Mouse (Mus musculus) erythroblast, embryonic 14.5 days (primary cell): ENCODE results near the gene Mybpc3. TPM values are rescaled to one million over a fixed set of nuclear protein-coding genes. Genes with fewer than 3 reads are reported as not detected.

Experiments used
- H3K27me3 ChIP-seq: 2 replicates; pipeline ENCODE4 v1.6.1; 2012; ENCODE audit warnings: inconsistent platforms; ENCODE audit not compliant: control insufficient read depth
- H3K36me3 ChIP-seq: 2 replicates; pipeline ENCODE4 v1.6.1; 2012; ENCODE audit warnings: mild to moderate bottlenecking, inconsistent platforms; ENCODE audit not compliant: control insufficient read depth
- H3K4me1 ChIP-seq: 2 replicates; pipeline ENCODE4 v1.6.1; 2012; ENCODE audit warnings: inconsistent platforms; ENCODE audit not compliant: control insufficient read depth
- H3K4me3 ChIP-seq: replicated peaks from 2 replicates; pipeline ENCODE3; 2012; ENCODE audit warnings: moderate library complexity, mild to moderate bottlenecking, inconsistent platforms
- H3K9me3 ChIP-seq: 2 replicates; pipeline ENCODE4 v1.6.1; 2012; ENCODE audit warnings: low read length, inconsistent platforms, mixed read lengths; ENCODE audit not compliant: control insufficient read depth
- GATA1 ChIP-seq: IDR thresholded peaks from 2 replicates; pipeline ENCODE4 v1.6.1; 2012; ENCODE audit warnings: low read length, inconsistent platforms, mixed read lengths
- TAL1 ChIP-seq: IDR thresholded peaks from 3 replicates; pipeline ENCODE4 v1.6.1; 2012; ENCODE audit warnings: low read length, inconsistent platforms, mixed read lengths
- polyA plus RNA-seq: library from polyadenylated mRNA; stranded (reverse); fragments of >175 nt; gene quantifications from 2 replicates; pipeline ENCODE4 v1.2.3, GENCODE M21; 2012

The Mybpc3 gene
- polyA plus RNA-seq, 1 experiment: not detected

GRCm38 (mm10) chr2:91162952-91163351, 45.0 kb downstream of the Mybpc3 start:
- H3K4me3 ChIP-seq: no peak overlapping the region
- no peaks in the 10 kb centered on the region for H3K27me3 ChIP-seq

DNA sequence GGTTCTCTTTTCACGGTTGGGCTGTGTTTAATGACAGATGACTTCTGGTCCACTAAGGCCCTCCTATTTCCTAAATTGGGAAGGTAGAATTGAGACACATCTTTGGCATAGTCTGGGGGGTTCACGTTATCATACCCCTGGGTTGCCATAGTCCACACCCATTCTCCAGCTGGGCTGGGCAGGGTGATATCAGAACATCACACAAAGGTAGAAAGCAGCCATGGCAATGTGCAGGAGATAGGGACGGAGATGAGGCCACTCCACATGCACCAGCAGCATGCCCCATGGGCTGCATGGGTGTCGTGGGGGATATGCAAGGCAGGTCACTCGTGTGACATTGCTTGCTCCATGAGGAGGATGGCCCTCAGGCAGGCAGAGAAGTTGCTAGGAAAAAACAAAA, 45.6 kb downstream of the Mybpc3 start:
- Histone ChIP-seq H3K27me3 (no peaks in the 10 kb centered on the region), H3K4me3 (no peak overlapping the region), H3K36me3 (peaks cover 74% of the 10 kb centered on the region), H3K9me3 (no peaks in the 10 kb centered on the region), H3K4me1 (peaks cover 25% of the 10 kb centered on the region)
- TF ChIP-seq TAL1: no peak
- TF ChIP-seq GATA1: no peak

More at GRCm38 (mm10) chr2:91162952-91163351, 45.0 kb downstream of the Mybpc3 start:
- Histone ChIP-seq H3K4me1 (peaks cover 25% of the 10 kb centered on the region), H3K36me3 (peaks cover 76% of the 10 kb centered on the region), H3K9me3 (no peaks in the 10 kb centered on the region)
- TF ChIP-seq TAL1 (no peak), GATA1 (no peak)

- H3K4me1 ChIP-seq: peaks cover 25% of the 10 kb centered on the region
- H3K4me3 ChIP-seq: no peak overlapping the region
- H3K27me3 ChIP-seq: no peaks in the 10 kb centered on the region
- H3K36me3 ChIP-seq: peaks cover 74% of the 10 kb centered on the region
- no peak for TF ChIP-seq TAL1
- no peak for TF ChIP-seq GATA1
- no peaks in the 10 kb centered on the region for H3K9me3 ChIP-seq
Measured at GRCm38 (mm10) chr2:91164991-91165390, 47.0 kb downstream of the Mybpc3 start.

GRCm38 (mm10) chr2:91167629-91168028, 49.7 kb downstream of the Mybpc3 start:
- peaks cover 64% of the 10 kb centered on the region for H3K36me3 ChIP-seq
- H3K27me3 ChIP-seq: no peaks in the 10 kb centered on the region
- H3K4me3 ChIP-seq: no peak overlapping the region
- TF ChIP-seq TAL1: no peak
- no peak for TF ChIP-seq GATA1
- no peaks in the 10 kb centered on the region for H3K9me3 ChIP-seq
- peaks cover 25% of the 10 kb centered on the region for H3K4me1 ChIP-seq

DNA sequence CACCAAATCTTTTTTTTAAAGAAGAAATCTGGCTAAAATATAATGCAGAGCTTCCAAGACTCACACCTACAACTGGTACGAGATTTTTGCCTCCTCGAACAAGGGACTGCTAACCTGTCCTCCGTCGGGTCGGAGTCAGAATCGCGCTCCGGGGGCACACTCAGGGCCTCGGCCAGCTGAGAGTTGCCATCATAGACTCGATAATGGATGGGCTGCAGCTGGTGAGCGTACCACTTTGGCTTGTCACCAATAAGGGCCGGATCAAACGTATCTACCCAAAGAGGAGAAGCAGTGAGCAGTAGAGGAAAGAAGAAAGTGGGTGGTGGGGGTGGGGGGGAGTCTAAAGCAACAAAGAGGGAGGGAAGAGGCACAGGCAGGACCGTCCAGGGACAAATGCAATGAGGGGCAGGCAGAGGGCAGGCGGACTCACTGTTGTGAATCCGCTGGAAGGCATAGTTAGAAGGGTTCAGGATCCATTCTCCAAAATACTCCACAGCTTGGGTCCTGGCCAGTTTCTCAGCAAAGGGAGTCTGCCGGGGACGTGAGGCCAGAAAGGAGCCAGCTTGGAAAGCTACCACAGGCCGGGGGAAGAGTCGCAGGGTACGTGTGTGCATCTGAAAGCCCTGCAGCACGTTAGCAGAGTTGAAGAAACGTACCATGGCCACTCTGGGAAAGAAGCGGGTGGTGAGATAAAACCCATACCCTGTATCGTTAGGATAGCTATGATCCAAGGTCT, 51.8 kb downstream of the Mybpc3 start:
- Histone ChIP-seq H3K4me3 (no peak overlapping the region), H3K4me1 (peaks cover 10% of the 10 kb centered on the region), H3K27me3 (no peaks in the 10 kb centered on the region), H3K36me3 (peaks cover 60% of the 10 kb centered on the region), H3K9me3 (no peaks in the 10 kb centered on the region)
- no peak for TF ChIP-seq GATA1
- TF ChIP-seq TAL1: no peak

- Histone ChIP-seq H3K27me3 (no peaks in the 10 kb centered on the region), H3K4me1 (no peaks in the 10 kb centered on the region), H3K36me3 (peaks cover 47% of the 10 kb centered on the region), H3K9me3 (no peaks in the 10 kb centered on the region), H3K4me3 (no peak overlapping the region)
- no peak for TF ChIP-seq TAL1
- TF ChIP-seq GATA1: no peak
Measured at GRCm38 (mm10) chr2:91175490-91175889, 57.5 kb downstream of the Mybpc3 start.

- peaks cover 2% of the 10 kb centered on the region; the same call in 1 of the 2 replicates for H3K4me1 ChIP-seq
- no peak for TF ChIP-seq GATA1
- no peak for TF ChIP-seq TAL1
- no peak overlapping the region for H3K4me3 ChIP-seq
- H3K36me3 ChIP-seq: peaks cover 47% of the 10 kb centered on the region
- H3K9me3 ChIP-seq: no peaks in the 10 kb centered on the region
- peaks cover 2% of the 10 kb centered on the region for H3K27me3 ChIP-seq
Measured at GRCm38 (mm10) chr2:91176234-91176633, 58.3 kb downstream of the Mybpc3 start.

- Histone ChIP-seq H3K36me3 (peaks cover 28% of the 10 kb centered on the region), H3K4me3 (no peak overlapping the region), H3K27me3 (peaks cover 16% of the 10 kb centered on the region), H3K4me1 (peaks cover 33% of the 10 kb centered on the region), H3K9me3 (no peaks in the 10 kb centered on the region)
- TF ChIP-seq GATA1 (no peak), TAL1 (no peak)
Measured at GRCm38 (mm10) chr2:91179825-91180224, 61.9 kb downstream of the Mybpc3 start.

GRCm38 (mm10) chr2:91180706-91181105, 62.8 kb downstream of the Mybpc3 start:
- peaks cover 16% of the 10 kb centered on the region for H3K27me3 ChIP-seq
- no peak overlapping the region for H3K4me3 ChIP-seq
- H3K9me3 ChIP-seq: no peaks in the 10 kb centered on the region
- peaks cover 23% of the 10 kb centered on the region for H3K36me3 ChIP-seq
- H3K4me1 ChIP-seq: peaks cover 33% of the 10 kb centered on the region
- TF ChIP-seq GATA1 (no peak), TAL1 (no peak)
